Mouse (Mus musculus): ENCODE results near the gene Zmiz1.

- TF ChIP-seq GATA1 (IDR thresholded peaks at IDR 0.05; ENCODE audit: low read length) (no peak), TAL1 (IDR thresholded peaks at IDR 0.05; ENCODE audit: low read length) (no peak)
Measured at GRCm38 (mm10) chr14:25493301-25494241, 34.6 kb downstream of the Zmiz1 start.
